Mouse (Mus musculus): Measurements from ENCODE around the gene Zfp810. TPM values are rescaled to one million over a fixed set of nuclear protein-coding genes. Genes with fewer than 3 reads are reported as not detected.
"Not testable (repeated sequence)": the region's sequence is repeated elsewhere in the genome, so short reads cannot be mapped to it uniquely, and the experiment has no call there.

The Zfp810 gene
- polyA plus RNA-seq, 1 experiment from 2014 or later = 24.8 TPM

DNA sequence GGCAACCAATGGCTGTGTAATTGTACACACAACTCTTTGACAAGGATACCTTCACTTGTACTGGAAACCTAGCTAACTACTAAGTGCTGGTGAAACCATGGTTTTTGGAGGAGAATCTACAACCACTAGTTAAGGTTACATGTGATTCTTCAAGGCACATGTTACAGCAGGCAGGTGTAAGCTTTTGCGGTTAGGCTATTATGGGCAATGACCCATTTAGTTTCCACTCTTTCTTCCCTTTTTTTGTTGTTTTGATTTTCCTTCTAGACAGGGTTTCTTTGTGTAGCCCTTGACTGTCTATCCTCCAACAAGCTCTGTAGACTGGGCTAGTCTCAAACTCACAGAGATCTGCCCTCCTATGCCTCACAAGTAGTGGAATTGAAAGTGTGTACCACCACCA is 17.1 kb upstream of the Zfp810 start:
- H3K4me1 ChIP-seq (ENCODE audit: control insufficient read depth, insufficient read depth, low read length) = peaks cover 4% of the 10 kb centered on the region; the same call in 1 of the 2 replicates
- DNase-seq (ENCODE audit: low spot score) (no peak), ATAC-seq (no peak)
- H3K9me3 ChIP-seq (replicated peaks; ENCODE audit: control insufficient read depth, low read length) = no peaks in the 10 kb centered on the region
- 100% methylated on average over 1 of the region's 1 CpGs for WGBS
- H3K27me3 ChIP-seq (replicated peaks; ENCODE audit: control insufficient read depth, insufficient read depth, low read length) = no peaks in the 10 kb centered on the region
- no peaks in the 10 kb centered on the region for H3K36me3 ChIP-seq (ENCODE audit: control insufficient read depth, insufficient read depth, low read length)
- no peak overlapping the region for H3K4me2 ChIP-seq (ENCODE audit: low read length)
- H3K4me3 ChIP-seq (ENCODE audit: low read depth, low read length) = no peak overlapping the region
- no peak overlapping the region for H3K9ac ChIP-seq (ENCODE audit: low read length)
- no peak overlapping the region for H3K27ac ChIP-seq (ENCODE audit: low read depth, low read length)

DNA sequence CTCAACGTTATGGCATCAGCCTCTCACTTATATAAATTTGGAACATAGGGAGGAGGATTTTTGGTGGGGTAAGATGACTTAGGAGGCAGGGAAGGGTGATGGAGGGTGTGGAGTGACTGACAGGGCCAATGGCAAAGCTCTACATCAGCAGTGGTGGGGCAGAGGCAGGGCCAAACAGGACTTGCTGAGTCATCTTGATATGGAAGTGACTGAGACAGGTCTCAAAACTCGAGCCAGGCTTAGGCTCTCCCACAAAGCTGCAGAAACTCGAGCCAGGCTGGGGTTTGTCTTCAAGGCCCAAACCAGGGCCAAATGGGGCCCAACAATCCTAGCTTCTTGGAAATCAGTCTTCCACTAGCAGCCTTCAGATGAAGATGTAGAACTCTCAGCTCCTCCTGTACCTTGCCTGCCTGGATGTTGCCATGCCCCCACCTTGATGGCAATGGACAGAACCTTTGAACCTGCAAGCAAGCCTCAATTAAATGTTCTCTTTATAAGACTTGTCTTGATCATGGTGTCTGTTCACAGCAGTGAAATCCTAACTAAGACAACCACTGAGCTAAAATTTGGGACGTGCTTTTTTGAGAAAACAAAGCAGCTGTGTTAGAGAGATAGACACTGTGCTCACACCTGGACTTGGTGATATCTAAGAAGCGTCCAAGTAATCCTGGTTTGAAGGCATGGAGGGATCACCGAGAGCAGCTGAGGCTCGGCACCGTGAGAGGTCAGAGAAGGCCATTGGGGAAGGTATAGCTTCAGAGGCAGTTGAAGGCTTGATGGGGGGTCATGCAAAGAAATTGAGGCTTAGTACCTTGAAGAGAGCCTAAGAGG is 15.1 kb upstream of the Zfp810 start:
- peaks cover 4% of the 10 kb centered on the region; the same call in 1 of the 2 replicates for H3K4me1 ChIP-seq (ENCODE audit: control insufficient read depth, insufficient read depth, low read length)
- H3K36me3 ChIP-seq (ENCODE audit: control insufficient read depth, insufficient read depth, low read length) = no peaks in the 10 kb centered on the region
- no peak overlapping the region for H3K9ac ChIP-seq (ENCODE audit: low read length)
- 82% methylated on average over 8 of the region's 8 CpGs for WGBS
- ATAC-seq (no peak), DNase-seq (ENCODE audit: low spot score) (no peak)
- H3K4me3 ChIP-seq (ENCODE audit: low read depth, low read length) = no peak overlapping the region
- no peaks in the 10 kb centered on the region for H3K9me3 ChIP-seq (replicated peaks; ENCODE audit: control insufficient read depth, low read length)
- no peaks in the 10 kb centered on the region for H3K27me3 ChIP-seq (replicated peaks; ENCODE audit: control insufficient read depth, insufficient read depth, low read length)
- no peak overlapping the region for H3K4me2 ChIP-seq (ENCODE audit: low read length)
- H3K27ac ChIP-seq (ENCODE audit: low read depth, low read length) = no peak overlapping the region

DNA sequence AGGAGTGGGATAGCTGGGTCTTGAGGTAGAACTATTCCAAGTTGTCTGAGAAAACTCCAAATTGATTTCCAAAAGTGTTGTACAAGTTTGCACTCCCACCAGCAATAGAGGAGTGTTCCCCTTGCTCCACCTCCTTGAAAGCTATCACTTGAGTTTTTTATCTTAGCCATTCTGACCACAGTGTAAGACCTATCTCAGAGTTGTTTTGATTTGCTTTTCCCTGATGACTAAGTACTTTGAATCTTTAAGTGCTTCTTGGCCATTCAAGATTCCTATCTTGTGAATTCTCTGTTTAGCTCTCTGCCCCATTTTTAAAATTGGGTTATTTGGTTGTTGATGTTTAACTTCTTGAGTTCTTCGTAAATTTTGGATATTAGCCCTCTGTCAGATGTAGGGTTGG is 11.7 kb upstream of the Zfp810 start:
- DNase-seq (ENCODE audit: low spot score) = no peak
- Histone ChIP-seq H3K36me3 (ENCODE audit: control insufficient read depth, insufficient read depth, low read length) (no peaks in the 10 kb centered on the region), H3K9me3 (replicated peaks; ENCODE audit: control insufficient read depth, low read length) (no peaks in the 10 kb centered on the region), H3K4me2 (ENCODE audit: low read length) (no peak overlapping the region), H3K9ac (ENCODE audit: low read length) (no peak overlapping the region), H3K4me1 (ENCODE audit: control insufficient read depth, insufficient read depth, low read length) (no peaks in the 10 kb centered on the region), H3K4me3 (ENCODE audit: low read depth, low read length) (no peak overlapping the region), H3K27ac (ENCODE audit: low read depth, low read length) (no peak overlapping the region), H3K27me3 (replicated peaks; ENCODE audit: control insufficient read depth, insufficient read depth, low read length) (no peaks in the 10 kb centered on the region)
- ATAC-seq = no peak
- WGBS = 93% methylated on average over 1 of the region's 1 CpGs

DNA sequence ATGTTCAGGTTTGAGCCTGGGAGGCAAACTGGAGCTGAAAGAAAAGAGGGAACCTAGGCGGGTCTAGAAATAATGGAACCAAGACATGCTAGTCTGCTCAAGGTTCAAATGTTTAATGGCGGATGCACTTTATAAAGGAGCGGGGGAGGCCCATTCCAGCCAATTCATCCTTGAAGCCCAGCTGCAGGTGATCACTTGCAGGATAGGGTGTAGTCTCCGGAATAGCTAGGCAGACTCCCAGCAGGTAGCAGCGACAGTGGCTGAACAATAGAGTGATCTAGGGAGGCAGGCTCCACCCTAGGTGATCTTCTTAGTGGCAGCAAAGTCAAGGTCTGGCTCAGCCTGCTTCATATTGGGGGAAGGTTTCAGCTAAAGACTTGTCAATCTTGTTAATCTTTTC is 8.6 kb upstream of the Zfp810 start:
- not testable (repeated sequence) for H3K27ac ChIP-seq (ENCODE audit: low read depth, low read length); DNase-seq (ENCODE audit: low spot score); ATAC-seq; H3K9ac ChIP-seq (ENCODE audit: low read length); H3K4me3 ChIP-seq (ENCODE audit: low read depth, low read length); H3K36me3 ChIP-seq (ENCODE audit: control insufficient read depth, insufficient read depth, low read length); H3K4me2 ChIP-seq (ENCODE audit: low read length); H3K4me1 ChIP-seq (ENCODE audit: control insufficient read depth, insufficient read depth, low read length); H3K9me3 ChIP-seq (replicated peaks; ENCODE audit: control insufficient read depth, low read length); H3K27me3 ChIP-seq (replicated peaks; ENCODE audit: control insufficient read depth, insufficient read depth, low read length)
- 59% methylated on average over 5 of the region's 5 CpGs for WGBS

DNA sequence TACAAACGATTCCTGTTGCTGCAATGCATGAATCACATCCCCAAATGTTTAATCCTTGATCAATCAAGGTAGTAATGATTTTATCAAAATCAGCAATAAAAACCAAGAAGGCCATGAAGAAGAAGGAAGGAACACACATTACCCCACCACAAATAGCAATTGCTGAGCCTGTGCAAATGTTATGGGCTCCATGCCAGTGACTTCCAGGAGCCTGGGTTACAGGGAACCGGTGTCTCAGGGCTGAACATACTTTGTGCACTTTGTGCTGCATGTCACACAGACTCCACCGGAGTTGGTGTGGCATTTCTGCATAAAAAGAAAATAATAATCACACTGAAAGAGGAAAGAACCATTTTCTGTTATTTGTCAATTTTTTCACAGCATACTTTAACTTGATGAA is 6.6 kb upstream of the Zfp810 start:
- H3K4me2 ChIP-seq (ENCODE audit: low read length) = no peak overlapping the region
- DNase-seq (ENCODE audit: low spot score) (no peak), ATAC-seq (no peak)
- H3K36me3 ChIP-seq (ENCODE audit: control insufficient read depth, insufficient read depth, low read length) = no peaks in the 10 kb centered on the region
- H3K9me3 ChIP-seq (replicated peaks; ENCODE audit: control insufficient read depth, low read length) = no peaks in the 10 kb centered on the region
- no peak overlapping the region for H3K4me3 ChIP-seq (ENCODE audit: low read depth, low read length)
- no peak overlapping the region for H3K9ac ChIP-seq (ENCODE audit: low read length)
- WGBS = 85% methylated on average over 3 of the region's 3 CpGs
- no peaks in the 10 kb centered on the region for H3K27me3 ChIP-seq (replicated peaks; ENCODE audit: control insufficient read depth, insufficient read depth, low read length)
- H3K4me1 ChIP-seq (ENCODE audit: control insufficient read depth, insufficient read depth, low read length) = no peaks in the 10 kb centered on the region
- H3K27ac ChIP-seq (ENCODE audit: low read depth, low read length) = no peak overlapping the region

DNA sequence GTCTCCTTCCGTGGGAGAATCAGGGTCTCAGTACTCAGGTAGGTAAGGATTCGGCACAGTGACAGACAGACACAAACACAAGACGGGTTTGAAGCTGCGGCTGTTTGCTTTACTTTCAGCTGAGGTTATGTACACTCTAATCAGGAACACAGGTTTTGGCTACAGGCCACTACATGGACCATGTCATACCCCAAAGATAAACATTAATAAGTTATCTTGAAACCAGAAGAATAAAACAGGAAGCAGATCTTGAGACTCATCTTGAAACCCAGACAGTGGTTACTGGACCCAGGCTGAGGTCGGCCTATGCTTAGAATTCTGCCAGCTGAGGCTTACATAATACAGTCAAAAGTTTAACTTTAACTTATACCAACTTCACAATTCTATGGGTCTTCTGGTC is 5.8 kb upstream of the Zfp810 start:
- ATAC-seq (no peak), DNase-seq (ENCODE audit: low spot score) (no peak)
- Histone ChIP-seq H3K27ac (ENCODE audit: low read depth, low read length) (no peak overlapping the region), H3K4me3 (ENCODE audit: low read depth, low read length) (no peak overlapping the region), H3K4me1 (ENCODE audit: control insufficient read depth, insufficient read depth, low read length) (no peaks in the 10 kb centered on the region), H3K36me3 (ENCODE audit: control insufficient read depth, insufficient read depth, low read length) (no peaks in the 10 kb centered on the region), H3K9me3 (replicated peaks; ENCODE audit: control insufficient read depth, low read length) (no peaks in the 10 kb centered on the region), H3K9ac (ENCODE audit: low read length) (no peak overlapping the region), H3K27me3 (replicated peaks; ENCODE audit: control insufficient read depth, insufficient read depth, low read length) (no peaks in the 10 kb centered on the region), H3K4me2 (ENCODE audit: low read length) (no peak overlapping the region)
- 89% methylated on average over 5 of the region's 5 CpGs for WGBS

DNA sequence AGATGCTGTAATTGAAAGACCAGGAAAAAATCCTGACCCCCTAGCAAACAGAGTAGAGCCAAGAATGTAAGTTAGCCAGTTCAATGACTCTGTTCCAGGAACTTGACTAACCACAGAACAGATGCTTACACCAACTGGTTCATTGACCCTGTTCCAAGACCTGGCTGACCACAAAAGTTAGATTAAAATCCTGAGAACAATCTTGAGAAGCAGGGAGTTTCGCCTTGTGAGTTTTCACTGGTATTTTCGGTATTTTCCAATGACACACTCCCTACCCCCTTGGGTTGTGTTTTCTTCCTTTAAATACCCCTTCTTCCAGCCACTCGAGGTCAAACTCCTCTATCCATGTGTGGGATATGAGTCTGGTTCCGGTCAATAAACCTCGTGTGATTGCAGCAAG is 2.2 kb upstream of the Zfp810 start:
- DNase-seq (ENCODE audit: low spot score) = no peak
- H3K4me2 ChIP-seq (ENCODE audit: low read length) = no peak overlapping the region
- H3K4me1 ChIP-seq (ENCODE audit: control insufficient read depth, insufficient read depth, low read length) = peaks cover 8% of the 10 kb centered on the region; the same call in 1 of the 2 replicates
- 93% methylated on average over 5 of the region's 5 CpGs for WGBS
- ATAC-seq = no peak
- H3K36me3 ChIP-seq (ENCODE audit: control insufficient read depth, insufficient read depth, low read length) = peaks cover 4% of the 10 kb centered on the region
- no peaks in the 10 kb centered on the region for H3K9me3 ChIP-seq (replicated peaks; ENCODE audit: control insufficient read depth, low read length)
- no peak overlapping the region for H3K9ac ChIP-seq (ENCODE audit: low read length)
- no peak overlapping the region for H3K4me3 ChIP-seq (ENCODE audit: low read depth, low read length)
- H3K27me3 ChIP-seq (replicated peaks; ENCODE audit: control insufficient read depth, insufficient read depth, low read length) = no peaks in the 10 kb centered on the region
- no peak overlapping the region for H3K27ac ChIP-seq (ENCODE audit: low read depth, low read length)

DNA sequence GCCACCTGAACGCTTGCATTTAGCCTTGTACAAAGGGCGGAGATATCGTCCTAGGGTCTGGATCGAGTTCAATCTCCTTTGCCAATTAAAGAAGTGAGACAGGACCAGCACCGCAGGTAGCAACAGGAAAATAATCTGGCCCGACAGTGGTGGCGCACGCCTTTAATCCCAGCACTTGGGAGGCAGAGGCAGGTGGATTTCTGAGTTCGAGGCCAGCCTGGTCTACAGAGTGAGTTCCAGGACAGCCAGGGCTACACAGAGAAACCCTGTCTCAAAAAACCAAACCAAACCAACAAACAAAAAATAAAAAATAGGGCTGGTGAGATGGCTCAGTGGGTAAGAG is 443 bp upstream of the Zfp810 start:
- not testable (repeated sequence) for H3K27me3 ChIP-seq (replicated peaks; ENCODE audit: control insufficient read depth, insufficient read depth, low read length); H3K4me1 ChIP-seq (ENCODE audit: control insufficient read depth, insufficient read depth, low read length); H3K9me3 ChIP-seq (replicated peaks; ENCODE audit: control insufficient read depth, low read length); ATAC-seq; DNase-seq (ENCODE audit: low spot score)
- Histone ChIP-seq H3K4me3 (ENCODE audit: low read depth, low read length) (peak overlapping the region; percentile 90), H3K27ac (ENCODE audit: low read depth, low read length) (peak overlapping the region; percentile 53), H3K9ac (ENCODE audit: low read length) (peak overlapping the region; percentile 99; the same call in 1 of the 2 replicates), H3K36me3 (ENCODE audit: control insufficient read depth, insufficient read depth, low read length) (peaks cover 21% of the 10 kb centered on the region), H3K4me2 (ENCODE audit: low read length) (peak overlapping the region; percentile 80)
- 9% methylated on average over 9 of the region's 9 CpGs for WGBS

DNA sequence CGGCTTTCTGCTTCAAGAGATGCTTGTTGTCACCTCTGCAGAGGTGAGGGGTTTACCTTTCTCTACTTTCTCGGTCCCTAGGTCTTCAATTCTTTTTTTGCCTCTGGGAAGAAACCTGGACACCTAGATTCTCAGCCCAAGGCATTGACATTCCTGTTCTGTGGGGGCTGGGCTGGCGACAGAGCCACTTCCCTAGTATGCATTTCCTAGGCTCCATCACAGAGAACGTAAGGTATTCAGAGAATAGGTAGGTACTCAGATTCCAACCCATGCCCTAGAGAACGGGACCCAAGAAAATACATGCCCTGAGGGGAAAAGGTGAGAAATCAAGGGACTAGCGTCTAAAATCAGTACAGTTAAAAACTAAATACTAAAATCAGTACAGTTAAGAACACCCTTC is 722 bp downstream of the Zfp810 start:
- Histone ChIP-seq H3K4me3 (ENCODE audit: low read depth, low read length) (peak overlapping the region; percentile 90), H3K9ac (ENCODE audit: low read length) (peak overlapping the region; percentile 99), H3K27ac (ENCODE audit: low read depth, low read length) (peak overlapping the region; percentile 92; the same call in 1 of the 2 replicates), H3K4me1 (ENCODE audit: control insufficient read depth, insufficient read depth, low read length) (peaks cover 8% of the 10 kb centered on the region; the same call in 1 of the 2 replicates), H3K4me2 (ENCODE audit: low read length) (peak overlapping the region; percentile 80), H3K9me3 (replicated peaks; ENCODE audit: control insufficient read depth, low read length) (no peaks in the 10 kb centered on the region; the same call in 1 of the 2 replicates), H3K36me3 (ENCODE audit: control insufficient read depth, insufficient read depth, low read length) (peaks cover 30% of the 10 kb centered on the region), H3K27me3 (replicated peaks; ENCODE audit: control insufficient read depth, insufficient read depth, low read length) (no peaks in the 10 kb centered on the region)
- WGBS = 21% methylated on average over 6 of the region's 6 CpGs
- DNase-seq (ENCODE audit: low spot score) (peak; percentile 55), ATAC-seq (no peak)

Data from forebrain, embryonic 14.5 days (tissue).